21 mouse cellular contexts compared by ENCODE assay signal in genomic region chr16:94011224-94011623, GRCm38 (mm10). TPM values are rescaled to one million over a fixed set of nuclear protein-coding genes. Genes with fewer than 3 reads are reported as not detected.
DNase-seq lines count a peak whose midpoint lies in the region; ATAC-seq and TF ChIP-seq lines count a peak whose summit lies in the region.
"Had no signal": no experiment of that assay in that cellular context is flagged by ENCODE, and none has a peak within 500 bp of the region (broad histone marks: within the 10 kb centered on the region; RNA-seq: fewer than 3 reads in every experiment).

No protein-coding gene starts in this region.

- no peaks in the 10 kb centered on the region for H3K27me3 ChIP-seq in forebrain, postnatal 0 days (ENCODE audit: insufficient read depth, low read length)
- 0 out of 2 replicates have a peak, but pooled peaks cover 6% of the 10 kb centered on the region for H3K27me3 ChIP-seq in forebrain, embryonic 10.5 days (ENCODE audit: poor library complexity, severe bottlenecking)
- H3K27me3 ChIP-seq in MEL (ENCODE audit: control insufficient read depth in 1 of 2, insufficient read depth in 2 of 2, low read length in 2 of 2) = no peaks in the 10 kb centered on the region; a peak in 1 of 4 replicates
- 0 out of 2 replicates have a peak, but pooled peaks cover 3% of the 10 kb centered on the region for H3K27me3 ChIP-seq in limb, embryonic 12.5 days

- WGBS in forebrain, postnatal 0 days = 13% methylated on average over 5 of the region's 5 CpGs
- WGBS in forebrain, embryonic 10.5 days = 58% methylated on average over 5 of the region's 5 CpGs
- 8% methylated on average over 5 of the region's 5 CpGs for WGBS in limb, embryonic 12.5 days

- intact Hi-C loops in left cerebral cortex, postnatal 10 days (cut with DNase I) = no loop called here
- intact Hi-C loops in heart, postnatal 10 days (cut with DNase I) = no loop called here

- H3K36me3 ChIP-seq in forebrain, postnatal 0 days (ENCODE audit: insufficient read depth) = no peaks in the 10 kb centered on the region
- no peaks in the 10 kb centered on the region for H3K36me3 ChIP-seq in forebrain, embryonic 10.5 days (replicated peaks)
- H3K36me3 ChIP-seq in MEL (ENCODE audit: control insufficient read depth in 1 of 2, insufficient read depth in 2 of 2, low read length in 2 of 2) = no peaks in the 10 kb centered on the region
- H3K36me3 ChIP-seq in limb, embryonic 12.5 days = no peaks in the 10 kb centered on the region
- H3K36me3 ChIP-seq: heart, embryonic 13.5 days; kidney, embryonic 15.5 days; limb, embryonic 13.5 days; liver, embryonic 15.5 days had no signal

- TF ChIP-seq POLR2A in MEL (IDR thresholded peaks at IDR 0.05; ENCODE audit: control insufficient read depth in 1 of 2, insufficient read depth in 1 of 2, low read depth in 1 of 2, low read length in 2 of 2, poor library complexity in 1 of 2) = no peak

- TF ChIP-seq RAD21 in MEL (IDR thresholded peaks at IDR 0.05; ENCODE audit: low read depth, low read length) = no peak

- TF ChIP-seq EP300 in MEL (IDR thresholded peaks at IDR 0.05; ENCODE audit: low read depth in 1 of 2, low read length in 2 of 2) = no peak

- DNase-seq in forebrain, postnatal 0 days = peak; percentile 17
- DNase-seq in forebrain, embryonic 10.5 days (ENCODE audit: extremely low spot score, low spot score) = no peak
- peak; percentile 27 for DNase-seq in 416B (ENCODE audit: low read depth)
- peak; percentile 72 for DNase-seq in MEL (ENCODE audit: low read depth, low spot score)
- no peak for DNase-seq in left cerebral cortex, postnatal 10 days (ENCODE audit: extremely low spot score in 1 of 2, low spot score in 2 of 2)
- DNase-seq in heart, postnatal 10 days = no peak
- DNase-seq in adrenal gland, adult (ENCODE audit: inconsistent age in 2 of 2, low spot score in 1 of 2) = no peak
- DNase-seq: cerebellum, adult 18-20 months; gastrocnemius, postnatal 36 days; lung, postnatal 36 days; retina, postnatal 1 day; thymus, postnatal 4 days had no signal

- peak; percentile 74 for ATAC-seq in forebrain, postnatal 0 days
- ATAC-seq in limb, embryonic 12.5 days (ENCODE audit: insufficient number of reproducible peaks, insufficient read depth, low FRiP score, low TSS enrichment, low read depth) = no peak
- ATAC-seq: midbrain, embryonic 16.5 days had no signal

- no peak overlapping the region for H3K27ac ChIP-seq in forebrain, postnatal 0 days (ENCODE audit: low read depth, low read length)
- H3K27ac ChIP-seq in forebrain, embryonic 10.5 days = no peak overlapping the region
- H3K27ac ChIP-seq in MEL (ENCODE audit: control insufficient read depth, low read depth, low read length) = no peak overlapping the region
- H3K27ac ChIP-seq in limb, embryonic 12.5 days = 0 out of 2 replicates have a peak overlapping the region, but pooled peaks have one; percentile 35
- H3K27ac ChIP-seq: heart, embryonic 13.5 days; kidney, embryonic 15.5 days; limb, embryonic 13.5 days; liver, embryonic 15.5 days had no signal

- no peaks in the 10 kb centered on the region for H3K9me3 ChIP-seq in forebrain, postnatal 0 days (ENCODE audit: low read length)
- H3K9me3 ChIP-seq in forebrain, embryonic 10.5 days = no peaks in the 10 kb centered on the region
- H3K9me3 ChIP-seq in MEL (replicated peaks; ENCODE audit: insufficient read depth, low read length) = no peaks in the 10 kb centered on the region
- no peaks in the 10 kb centered on the region for H3K9me3 ChIP-seq in limb, embryonic 12.5 days
- H3K9me3 ChIP-seq: heart, embryonic 13.5 days; kidney, embryonic 15.5 days; limb, embryonic 13.5 days; liver, embryonic 15.5 days had no signal

- H3K4me3 ChIP-seq in forebrain, postnatal 0 days (ENCODE audit: low read depth, low read length) = no peak overlapping the region
- H3K4me3 ChIP-seq in forebrain, embryonic 10.5 days = no peak overlapping the region
- no peak overlapping the region for H3K4me3 ChIP-seq in MEL (ENCODE audit: control insufficient read depth in 1 of 2, insufficient read depth in 1 of 2, low read depth in 2 of 2, low read length in 2 of 2)
- H3K4me3 ChIP-seq in limb, embryonic 12.5 days (replicated peaks) = no peak overlapping the region
- H3K4me3 ChIP-seq: heart, embryonic 13.5 days; kidney, embryonic 15.5 days; limb, embryonic 13.5 days; liver, embryonic 15.5 days had no signal

- H3K9ac ChIP-seq in forebrain, postnatal 0 days = no peak overlapping the region
- no peak overlapping the region for H3K9ac ChIP-seq in MEL (ENCODE audit: control insufficient read depth, low read depth, low read length, poor library complexity, severe bottlenecking)
- H3K9ac ChIP-seq in limb, embryonic 12.5 days (replicated peaks) = no peak overlapping the region
- H3K9ac ChIP-seq: heart, embryonic 13.5 days; kidney, embryonic 15.5 days; limb, embryonic 13.5 days; liver, embryonic 15.5 days had no signal

- TF ChIP-seq CTCF in forebrain, postnatal 0 days (IDR thresholded peaks at IDR 0.05; ENCODE audit: low read depth) = no peak
- TF ChIP-seq CTCF in MEL (IDR thresholded peaks at IDR 0.05 in 2 of 3, conservative IDR thresholded peaks at IDR 0.05 in 1 of 3; ENCODE audit: control insufficient read depth in 1 of 3, insufficient read depth in 1 of 3, low read depth in 2 of 3, low read length in 3 of 3, poor library complexity in 1 of 3, severe bottlenecking in 1 of 3) = no peak

- H3K79me2 ChIP-seq in MEL (ENCODE audit: control insufficient read depth, insufficient read depth, low read length, poor library complexity) = no peaks in the 10 kb centered on the region

- no peaks in the 10 kb centered on the region for H3K4me1 ChIP-seq in forebrain, postnatal 0 days (ENCODE audit: insufficient read depth)
- peaks cover 28% of the 10 kb centered on the region for H3K4me1 ChIP-seq in forebrain, embryonic 10.5 days
- peaks cover 0 to 21% of the 10 kb centered on the region in 2 experiments; a peak in 2 of 4 replicates for H3K4me1 ChIP-seq in MEL (ENCODE audit: control insufficient read depth in 1 of 2, insufficient read depth in 2 of 2, low read length in 2 of 2)
- peaks cover 39% of the 10 kb centered on the region for H3K4me1 ChIP-seq in limb, embryonic 12.5 days (replicated peaks)
- H3K4me1 ChIP-seq: heart, embryonic 13.5 days had no signal

- H3K4me2 ChIP-seq in forebrain, postnatal 0 days (ENCODE audit: low read depth) = no peak overlapping the region
- H3K4me2 ChIP-seq in limb, embryonic 12.5 days = no peak overlapping the region
- H3K4me2 ChIP-seq: heart, embryonic 13.5 days; kidney, embryonic 15.5 days; limb, embryonic 13.5 days; liver, embryonic 15.5 days had no signal

TF ChIP-seq in MEL, 35 proteins besides CTCF, POLR2A, EP300 and RAD21:
- TF ChIP-seq CHD2 (IDR thresholded peaks at IDR 0.05; ENCODE audit: low read length) (no peak), CHD1 (IDR thresholded peaks at IDR 0.05; ENCODE audit: low read depth, low read length) (no peak), MAFK (IDR thresholded peaks at IDR 0.05; ENCODE audit: borderline replicate concordance, low read depth, low read length) (no peak), TBP (IDR thresholded peaks at IDR 0.05; ENCODE audit: low read depth, low read length) (no peak), RCOR1 (IDR thresholded peaks at IDR 0.05; ENCODE audit: low read depth, low read length) (peak; percentile 68), SIN3A (IDR thresholded peaks at IDR 0.05; ENCODE audit: low read length) (no peak), POLR2AphosphoS5 (IDR thresholded peaks at IDR 0.05; ENCODE audit: borderline replicate concordance, low read depth, low read length) (no peak), HCFC1 (IDR thresholded peaks at IDR 0.05; ENCODE audit: low read depth, low read length) (no peak), UBTF (IDR thresholded peaks at IDR 0.05; ENCODE audit: borderline replicate concordance, insufficient read depth, low read depth, low read length) (no peak), GABPA (IDR thresholded peaks at IDR 0.05; ENCODE audit: low read depth, low read length) (no peak), GATA1 (IDR thresholded peaks at IDR 0.05; ENCODE audit: low read depth, low read length) (no peak), MYC (IDR thresholded peaks at IDR 0.05; ENCODE audit: low read depth, low read length) (no peak), JUND (IDR thresholded peaks at IDR 0.05; ENCODE audit: low read depth, low read length) (no peak), ZNF384 (IDR thresholded peaks at IDR 0.05; ENCODE audit: low read depth, low read length) (peak; percentile 98)

RNA-seq across cellular contexts. Expression of gene Cldn14, which starts 2.6 kb away (rescaled TPM):
- 0.23 TPM in 1 of 2 replicates, not detected in the other for total RNA-seq in forebrain, postnatal 0 days (2014; rRNA removed)
- polyA plus RNA-seq in forebrain, postnatal 0 days (2015; fragmentation: Nextera tagmentation; extraction: Ambion mirVana) = not detected in 2 replicates
- polyA plus RNA-seq in forebrain, embryonic 10.5 days (2016; fragmentation: Nextera tagmentation; extraction: Ambion mirVana) = not detected in 2 replicates
- 0.13 TPM in 1 of 2 replicates, not detected in the other for total RNA-seq in MEL (2012; rRNA removed)
- not detected for polyA plus RNA-seq in MEL (2012; ENCODE audit: insufficient read depth in 1 of 2, insufficient read length in 2 of 2, low read depth in 1 of 2, low replicate concordance in 2 of 2, missing spikeins in 1 of 2)
- not detected in 2 replicates for polyA plus RNA-seq in limb, embryonic 12.5 days (2016; fragmentation: Nextera tagmentation; extraction: Ambion mirVana)
- under 1 TPM; 0.24 to 0.84 TPM for total RNA-seq in left cerebral cortex, postnatal 10 days (2021)
- total RNA-seq in heart, postnatal 10 days (2021) = not detected
- total RNA-seq: left cerebral cortex, adult 18-20 months had no signal
- polyA plus RNA-seq: C2C12; heart, embryonic 13.5 days; hindbrain, embryonic 11.5 days; limb, embryonic 13.5 days; midbrain, embryonic 16.5 days had no signal

Comparison
In these comparisons a context has a peak if more than half of its experiments do, and no peak if none do; other contexts are left out.
1. DNase-seq: peak in forebrain, postnatal 0 days (single experiment), 416B (single experiment) and MEL (single experiment); none in forebrain, embryonic 10.5 days (single experiment), left cerebral cortex, postnatal 10 days (0 of 2), heart, postnatal 10 days (0 of 2) and adrenal gland, adult (0 of 2).